Mouse (Mus musculus): ENCODE data around the gene Gm3373. TPM values are rescaled to one million over a fixed set of nuclear protein-coding genes. Genes with fewer than 3 reads are reported as not detected.
"Not testable (repeated sequence)": the region's sequence is repeated elsewhere in the genome, so short reads cannot be mapped to it uniquely, and the experiment has no call there.

Gm3373 gene
- total RNA-seq (2021) (under 1 TPM in 1 of 2 experiments, not detected in 1; 0.23 TPM), polyA plus RNA-seq (2012; rRNA removed) (0.23 and 0.96 TPM in 2 replicates)
- long read RNA-seq, result 0 reads

DNA sequence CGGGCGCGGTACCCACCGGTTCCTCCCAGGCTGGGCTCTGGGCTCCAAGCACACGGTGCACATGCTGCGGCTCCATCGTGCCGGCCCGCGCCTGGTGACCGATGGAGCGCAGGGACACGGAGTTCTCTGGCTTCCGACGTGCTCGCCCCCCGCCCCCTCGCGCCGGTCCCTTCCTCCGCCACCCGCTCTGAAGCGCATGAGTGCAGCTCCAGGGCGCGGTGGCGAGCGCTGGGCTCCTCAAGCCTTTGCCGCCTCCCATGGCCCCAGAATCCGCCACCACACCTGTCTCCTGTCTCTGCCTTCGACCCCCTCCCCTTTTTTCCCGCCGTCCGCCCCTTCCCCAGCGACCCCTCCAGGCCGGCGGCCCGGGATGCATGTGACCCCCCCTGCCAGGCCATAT lies at the start of gene Gm3373:
Gene Gm3373, minus strand, starts transcription at position 101 of the 400 bp plus-strand sequence.
- H3K79me2 ChIP-seq (replicated peaks; ENCODE audit: control insufficient read depth, insufficient read depth, low read length); H3K27me3 ChIP-seq (ENCODE audit: control insufficient read depth, insufficient read depth, low read length); intact Hi-C loops (cut with DNase I); H3K4me1 ChIP-seq (ENCODE audit: control insufficient read depth, insufficient read depth, low read length); H3K36me3 ChIP-seq (ENCODE audit: control insufficient read depth, insufficient read depth, low read length); H3K9ac ChIP-seq (ENCODE audit: low read depth, low read length); H3K4me3 ChIP-seq; DNase-seq; H3K27ac ChIP-seq: not testable (repeated sequence)
- no CpG with 5 or more reads among the region's 37 CpGs for WGBS

GRCm38 (mm10) chr14:5687357-5687756 lies 54.0 kb downstream of the Gm3373 start, which contains the start of gene Gm9603:
Gene Gm9603, minus strand, starts transcription at chr14:5687457.
- not testable (repeated sequence) for DNase-seq, H3K4me3 ChIP-seq

More at GRCm38 (mm10) chr14:5687357-5687756, 54.0 kb downstream of the Gm3373 start, which contains the start of gene Gm9603:
- H3K27me3 ChIP-seq (ENCODE audit: control insufficient read depth, insufficient read depth, low read length); H3K27ac ChIP-seq; intact Hi-C loops (cut with DNase I); H3K4me1 ChIP-seq (ENCODE audit: control insufficient read depth, insufficient read depth, low read length); H3K36me3 ChIP-seq (ENCODE audit: control insufficient read depth, insufficient read depth, low read length); H3K79me2 ChIP-seq (replicated peaks; ENCODE audit: control insufficient read depth, insufficient read depth, low read length); H3K9ac ChIP-seq (ENCODE audit: low read depth, low read length): not testable (repeated sequence)
- no CpG with 5 or more reads among the region's 2 CpGs for WGBS

Other genes with a start within 250 kb of the Gm3373 start
- gene Gm3488, start 239.9 kb downstream of the Gm3373 start, total RNA-seq (2021), result under 1 TPM in 1 of 2 experiments, not detected in 1; 0.18 TPM
- gene Gm3488, start 239.9 kb downstream of the Gm3373 start, polyA plus RNA-seq (2012; rRNA removed), result 0.47 TPM in 1 of 2 replicates, not detected in the other
- not detected for gene Gm3532, start 203.1 kb downstream of the Gm3373 start, total RNA-seq (2021)
- not detected in 2 replicates for gene Gm3532, start 203.1 kb downstream of the Gm3373 start, polyA plus RNA-seq (2012; rRNA removed)
- not detected for gene Gm8265, start 108.5 kb downstream of the Gm3373 start, total RNA-seq (2021)
- gene Gm8265, start 108.5 kb downstream of the Gm3373 start, polyA plus RNA-seq (2012; rRNA removed), result not detected in 2 replicates
- not detected for gene Gm9603, start 54.1 kb downstream of the Gm3373 start, total RNA-seq (2021)
- not detected in 2 replicates for gene Gm9603, start 54.1 kb downstream of the Gm3373 start, polyA plus RNA-seq (2012; rRNA removed)
- gene Gm3383, start 66.4 kb upstream of the Gm3373 start, total RNA-seq (2021), result under 1 TPM; 0.32 to 0.34 TPM
- 0.29 and 0.43 TPM in 2 replicates for gene Gm3383, start 66.4 kb upstream of the Gm3373 start, polyA plus RNA-seq (2012; rRNA removed)
- gene Gm3424, start 88.8 kb upstream of the Gm3373 start, total RNA-seq (2021), result not detected
- not detected in 2 replicates for gene Gm3424, start 88.8 kb upstream of the Gm3373 start, polyA plus RNA-seq (2012; rRNA removed)
- under 1 TPM; 0.16 to 0.25 TPM for gene Gm8237, start 138.8 kb upstream of the Gm3373 start, total RNA-seq (2021)
- gene Gm8237, start 138.8 kb upstream of the Gm3373 start, polyA plus RNA-seq (2012; rRNA removed), result 0.09 TPM in 1 of 2 replicates, not detected in the other
- gene Gm3248, start 220.2 kb upstream of the Gm3373 start, total RNA-seq (2021), result under 1 TPM in 1 of 2 experiments, not detected in 1; 0.18 TPM
- gene Gm3248, start 220.2 kb upstream of the Gm3373 start, polyA plus RNA-seq (2012; rRNA removed), result 0.20 and 0.25 TPM in 2 replicates
- gene Gm3453, start 237.6 kb upstream of the Gm3373 start, total RNA-seq (2021), result not detected
- gene Gm3453, start 237.6 kb upstream of the Gm3373 start, polyA plus RNA-seq (2012; rRNA removed), result not detected in 2 replicates